Comparison of ENCODE assay signal across 18 mouse cellular contexts in the genomic region with DNA sequence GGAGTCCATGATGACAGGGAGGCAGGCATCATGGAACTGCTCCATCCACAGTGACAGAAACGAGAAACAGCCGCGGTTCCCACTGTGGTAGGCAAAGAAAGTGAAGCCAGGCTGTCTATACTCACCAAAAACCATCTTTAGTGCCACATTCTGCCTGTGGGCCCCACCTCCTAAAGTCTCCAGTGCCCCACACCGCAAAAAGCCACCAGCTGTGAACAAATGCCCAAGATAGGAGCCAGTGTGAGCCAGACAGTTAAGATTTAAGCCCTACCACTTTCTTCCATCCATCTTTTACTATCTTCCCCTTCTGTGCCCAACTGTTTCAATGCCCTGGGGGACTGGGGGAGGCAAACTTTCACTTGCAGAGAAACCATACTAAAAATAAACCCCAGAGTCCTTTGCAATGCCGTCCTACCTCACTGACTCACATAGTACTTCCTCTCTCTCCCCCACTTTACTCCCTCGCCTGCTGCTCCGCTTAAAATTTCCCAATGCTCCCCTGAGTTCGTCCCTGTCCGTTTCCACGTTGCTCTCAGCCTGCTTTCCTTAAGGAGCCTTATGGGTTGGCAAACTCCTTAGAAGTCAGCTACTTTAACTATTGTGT.
DNase-seq lines count a peak whose midpoint lies in the region; ATAC-seq and TF ChIP-seq lines count a peak whose summit lies in the region.
"Had no signal": no experiment of that assay in that cellular context is flagged by ENCODE, and none has a peak within 500 bp of the region (broad histone marks: within the 10 kb centered on the region; RNA-seq: fewer than 3 reads in every experiment).

No protein-coding gene starts in this region.

- TF ChIP-seq POLR2A in olfactory bulb, adult 2 months (IDR thresholded peaks at IDR 0.05; ENCODE audit: insufficient read depth, low read depth, low read length): no peak

- peak overlapping the region; percentile 79 for H3K27ac ChIP-seq in heart, embryonic 10.5 days
- H3K27ac ChIP-seq in left cerebral cortex, adult 2 months: peak overlapping the region; percentile 57; the same call in 1 of the 2 replicates
- peak overlapping the region; percentile 49 for H3K27ac ChIP-seq in olfactory bulb, adult 2 months (ENCODE audit: insufficient read depth, low read depth, low read length)
- H3K27ac ChIP-seq: embryonic facial prominence, embryonic 15.5 days; forebrain, embryonic 12.5 days; hindbrain, postnatal 0 days; limb, embryonic 15.5 days; lung, embryonic 15.5 days had no signal

- H3K27me3 ChIP-seq in heart, embryonic 10.5 days (ENCODE audit: insufficient read depth, poor library complexity, severe bottlenecking): no peaks in the 10 kb centered on the region
- H3K27me3 ChIP-seq: embryonic facial prominence, embryonic 15.5 days; forebrain, embryonic 12.5 days; limb, embryonic 15.5 days; lung, embryonic 15.5 days had no signal

- DNase-seq in heart, embryonic 10.5 days (ENCODE audit: low spot score): no peak
- no peak for DNase-seq in heart, postnatal 10 days
- DNase-seq in left cerebral cortex, adult 2 months (ENCODE audit: extremely low spot score in 1 of 2, low spot score in 2 of 2): no peak
- DNase-seq in left cerebral cortex, adult 11 months (ENCODE audit: low spot score): no peak
- DNase-seq in layer of hippocampus, adult 8-10 months (ENCODE audit: low spot score in 2 of 2): no peak
- DNase-seq: adrenal gland, adult 2 months; cerebellum, adult 9-10 months; kidney, adult 2 months; kidney, postnatal 36 days; retina, postnatal 1 day had no signal

- 57% methylated on average over 10 of the region's 10 CpGs for WGBS in heart, embryonic 10.5 days
- 50% methylated on average over 10 of the region's 10 CpGs for WGBS in olfactory bulb, adult 2 months

- no peak overlapping the region for H3K4me3 ChIP-seq in heart, embryonic 10.5 days
- H3K4me3 ChIP-seq in left cerebral cortex, adult 2 months: no peak overlapping the region
- H3K4me3 ChIP-seq in olfactory bulb, adult 2 months (ENCODE audit: insufficient read depth, low read depth, low read length): no peak overlapping the region
- H3K4me3 ChIP-seq: embryonic facial prominence, embryonic 15.5 days; forebrain, embryonic 12.5 days; limb, embryonic 15.5 days; lung, embryonic 15.5 days had no signal

- intact Hi-C loops in heart, postnatal 10 days (cut with DNase I): no loop called here
- intact Hi-C loops in left cerebral cortex, adult 2 months (cut with DNase I): loop anchor here (1.0 to 5.0 kb wide), 4 partner anchors 94 to 339 kb away; no protein-coding TSS in a partner anchor

- TF ChIP-seq CTCF in left cerebral cortex, adult 2 months (IDR thresholded peaks at IDR 0.05): no peak
- TF ChIP-seq CTCF in olfactory bulb, adult 2 months (IDR thresholded peaks at IDR 0.05; ENCODE audit: insufficient read depth, low read depth, low read length): no peak

- H3K4me1 ChIP-seq in heart, embryonic 10.5 days: peaks cover 13% of the 10 kb centered on the region
- peaks cover 11% of the 10 kb centered on the region for H3K4me1 ChIP-seq in olfactory bulb, adult 2 months (ENCODE audit: control insufficient read depth, insufficient read depth, low read length)
- H3K4me1 ChIP-seq: embryonic facial prominence, embryonic 15.5 days; limb, embryonic 15.5 days; lung, embryonic 15.5 days had no signal

- no peaks in the 10 kb centered on the region for H3K9me3 ChIP-seq in heart, embryonic 10.5 days
- H3K9me3 ChIP-seq: embryonic facial prominence, embryonic 15.5 days; forebrain, embryonic 12.5 days; limb, embryonic 15.5 days; lung, embryonic 15.5 days had no signal

- H3K36me3 ChIP-seq in heart, embryonic 10.5 days: no peaks in the 10 kb centered on the region
- H3K36me3 ChIP-seq: embryonic facial prominence, embryonic 15.5 days; forebrain, embryonic 12.5 days; limb, embryonic 15.5 days; lung, embryonic 15.5 days had no signal

- ATAC-seq in common myeloid progenitor, adult 5-6 weeks (replicated peaks; ENCODE audit: low read depth, poor library complexity, severe bottlenecking): peak; percentile 84
- no peak for ATAC-seq in monocyte, adult 5-6 weeks (replicated peaks; ENCODE audit: insufficient number of reproducible peaks, low FRiP score, low TSS enrichment, poor library complexity, severe bottlenecking)
- ATAC-seq: hindbrain, postnatal 0 days had no signal
